Mouse (Mus musculus) hindbrain, embryonic 15.5 days (tissue): ENCODE measurements around the gene Nrgn. TPM values are rescaled to one million over a fixed set of nuclear protein-coding genes. Genes with fewer than 3 reads are reported as not detected.

ENCODE experiments used
- ATAC-seq: fragments of 200-750 bp; cut with Nextera tagmentation; 2 replicates; pipeline ENCODE4 v1.8.0; 2017; ENCODE audit warnings: low read depth, moderate number of reproducible peaks, moderate TSS enrichment; ENCODE audit not compliant: low FRiP score
- H3K27ac ChIP-seq: fragments of 300-500 bp; sonication (generic); replicated peaks from 2 replicates; pipeline ENCODE4 v1.5.1; 2015; ENCODE audit warnings: mild to moderate bottlenecking, inconsistent platforms
- H3K27me3 ChIP-seq: fragments of 300-500 bp; sonication (generic); 2 replicates; pipeline ENCODE4 v1.6.1; 2015; ENCODE audit warnings: control low read depth, inconsistent platforms
- H3K36me3 ChIP-seq: fragments of 300-500 bp; sonication (generic); 2 replicates; pipeline ENCODE4 v1.6.1; 2015; ENCODE audit warnings: control low read depth, inconsistent platforms
- H3K4me1 ChIP-seq: fragments of 300-500 bp; sonication (generic); replicated peaks from 2 replicates; pipeline ENCODE4 v1.6.1; 2015; ENCODE audit warnings: control low read depth, inconsistent platforms
- H3K4me2 ChIP-seq: fragments of 300-500 bp; sonication (generic); 2 replicates; pipeline ENCODE4 v1.6.1; 2015; ENCODE audit warnings: moderate library complexity, mild to moderate bottlenecking, inconsistent platforms
- H3K4me3 ChIP-seq: fragments of 300-500 bp; sonication (generic); 2 replicates; pipeline ENCODE4 v1.5.1; 2015; ENCODE audit warnings: mild to moderate bottlenecking, inconsistent platforms
- H3K9ac ChIP-seq: fragments of 300-500 bp; sonication (generic); 2 replicates; pipeline ENCODE4 v1.6.1; 2015; ENCODE audit warnings: inconsistent platforms
- H3K9me3 ChIP-seq: fragments of 300-500 bp; sonication (generic); 2 replicates; pipeline ENCODE4 v1.6.1; 2016; ENCODE audit warnings: control low read depth, inconsistent platforms
- WGBS: fragments of 180-500 bp; shearing (Covaris S2); methylation state at CpG from one replicate; pipeline ENCODE4 v1.1.7; 2015; 5-methylcytosine and 5-hydroxymethylcytosine counted together
- polyA plus RNA-seq: library from polyadenylated mRNA; unstranded; fragments of >200 nt; fragmentation: Nextera tagmentation; extraction: Ambion mirVana; gene quantifications from 2 replicates; pipeline ENCODE4 v1.2.1, GENCODE M21; 2015

Gene Nrgn
- 4.1 and 5.0 TPM in 2 replicates for polyA plus RNA-seq

GRCm38 (mm10) chr9:37552536-37553293 is at the start of gene Nrgn:
Gene Nrgn, minus strand, starts transcription at chr9:37552904.
- peak within 1 kb of the TSS; percentile 39; the same call in 1 of the 2 replicates for H3K9ac ChIP-seq
- 4% methylated on average over 31 of the region's 31 CpGs for WGBS
- peak within 1 kb of the TSS; percentile 97 for H3K4me2 ChIP-seq
- H3K36me3 ChIP-seq: no peaks in the 10 kb centered on the region
- no peaks in the 10 kb centered on the region for H3K9me3 ChIP-seq
- peaks cover 69% of the 10 kb centered on the region for H3K27me3 ChIP-seq
- peak; percentile 91 for ATAC-seq
- no peak within 1 kb of the TSS for H3K27ac ChIP-seq
- H3K4me1 ChIP-seq: peaks cover 15% of the 10 kb centered on the region
- peak within 1 kb of the TSS; percentile 46 for H3K4me3 ChIP-seq

GRCm38 (mm10) chr9:37600538-37601205 is 48.0 kb upstream of the Nrgn start:
- ATAC-seq: no peak

GRCm38 (mm10) chr9:37598637-37599036 is 45.9 kb upstream of the Nrgn start:
- WGBS: 91% methylated on average over 2 of the region's 2 CpGs
- Histone ChIP-seq H3K9ac (no peak overlapping the region), H3K27me3 (no peaks in the 10 kb centered on the region), H3K27ac (no peak overlapping the region), H3K36me3 (no peaks in the 10 kb centered on the region), H3K4me2 (no peak overlapping the region), H3K4me3 (no peak overlapping the region), H3K9me3 (no peaks in the 10 kb centered on the region), H3K4me1 (no peaks in the 10 kb centered on the region)
- no peak for ATAC-seq

More at GRCm38 (mm10) chr9:37600538-37601205, 48.0 kb upstream of the Nrgn start:
- Histone ChIP-seq H3K27me3 (no peaks in the 10 kb centered on the region), H3K27ac (no peak overlapping the region), H3K4me3 (no peak overlapping the region), H3K9ac (no peak overlapping the region), H3K9me3 (no peaks in the 10 kb centered on the region), H3K4me2 (no peak overlapping the region), H3K36me3 (no peaks in the 10 kb centered on the region), H3K4me1 (no peaks in the 10 kb centered on the region)
- 100% methylated on average over 2 of the region's 2 CpGs for WGBS

- 79% methylated on average over 1 of the region's 1 CpGs for WGBS
- Histone ChIP-seq H3K4me2 (no peak overlapping the region), H3K27ac (no peak overlapping the region), H3K4me3 (no peak overlapping the region), H3K9ac (no peak overlapping the region), H3K9me3 (no peaks in the 10 kb centered on the region), H3K36me3 (no peaks in the 10 kb centered on the region), H3K27me3 (no peaks in the 10 kb centered on the region), H3K4me1 (no peaks in the 10 kb centered on the region)
- ATAC-seq: no peak
Measured at GRCm38 (mm10) chr9:37595570-37595969, 42.9 kb upstream of the Nrgn start.

GRCm38 (mm10) chr9:37593690-37594089 is 41.0 kb upstream of the Nrgn start:
- no peaks in the 10 kb centered on the region for H3K36me3 ChIP-seq
- H3K9ac ChIP-seq: no peak overlapping the region
- no peak overlapping the region for H3K27ac ChIP-seq
- WGBS: 87% methylated on average over 3 of the region's 3 CpGs
- H3K27me3 ChIP-seq: no peaks in the 10 kb centered on the region
- no peak for ATAC-seq
- H3K4me3 ChIP-seq: no peak overlapping the region
- H3K9me3 ChIP-seq: no peaks in the 10 kb centered on the region
- no peaks in the 10 kb centered on the region for H3K4me1 ChIP-seq
- H3K4me2 ChIP-seq: no peak overlapping the region

- Histone ChIP-seq H3K4me1 (no peaks in the 10 kb centered on the region), H3K4me2 (no peak overlapping the region), H3K36me3 (no peaks in the 10 kb centered on the region), H3K9ac (no peak overlapping the region), H3K9me3 (no peaks in the 10 kb centered on the region), H3K27ac (no peak overlapping the region), H3K4me3 (no peak overlapping the region), H3K27me3 (no peaks in the 10 kb centered on the region)
- no peak for ATAC-seq
- 64% methylated on average over 6 of the region's 6 CpGs for WGBS
Measured at GRCm38 (mm10) chr9:37592633-37593032, 39.9 kb upstream of the Nrgn start.

GRCm38 (mm10) chr9:37592025-37592424 is 39.3 kb upstream of the Nrgn start:
- WGBS: 81% methylated on average over 2 of the region's 2 CpGs
- Histone ChIP-seq H3K27me3 (no peaks in the 10 kb centered on the region), H3K9me3 (no peaks in the 10 kb centered on the region), H3K4me3 (no peak overlapping the region), H3K36me3 (no peaks in the 10 kb centered on the region), H3K9ac (no peak overlapping the region), H3K4me2 (no peak overlapping the region), H3K27ac (no peak overlapping the region), H3K4me1 (no peaks in the 10 kb centered on the region)
- ATAC-seq: no peak

GRCm38 (mm10) chr9:37590381-37590780 is 37.7 kb upstream of the Nrgn start:
- H3K9ac ChIP-seq: no peak overlapping the region
- no peak overlapping the region for H3K27ac ChIP-seq
- no peaks in the 10 kb centered on the region for H3K36me3 ChIP-seq
- H3K4me1 ChIP-seq: no peaks in the 10 kb centered on the region
- WGBS: 90% methylated on average over 4 of the region's 4 CpGs
- H3K9me3 ChIP-seq: no peaks in the 10 kb centered on the region
- H3K4me2 ChIP-seq: no peak overlapping the region
- no peak overlapping the region for H3K4me3 ChIP-seq
- no peaks in the 10 kb centered on the region for H3K27me3 ChIP-seq
- no peak for ATAC-seq

GRCm38 (mm10) chr9:37586718-37587117 is 34.0 kb upstream of the Nrgn start:
- H3K9me3 ChIP-seq: no peaks in the 10 kb centered on the region
- H3K4me2 ChIP-seq: no peak overlapping the region
- 66% methylated on average over 4 of the region's 4 CpGs for WGBS
- no peaks in the 10 kb centered on the region for H3K4me1 ChIP-seq
- ATAC-seq: peak; percentile 75; the same call in 1 of the 2 replicates
- H3K27ac ChIP-seq: no peak overlapping the region
- no peak overlapping the region for H3K4me3 ChIP-seq
- H3K9ac ChIP-seq: no peak overlapping the region
- no peaks in the 10 kb centered on the region for H3K36me3 ChIP-seq
- H3K27me3 ChIP-seq: no peaks in the 10 kb centered on the region

GRCm38 (mm10) chr9:37583594-37583993 is 30.9 kb upstream of the Nrgn start:
- no peaks in the 10 kb centered on the region for H3K4me1 ChIP-seq
- no peaks in the 10 kb centered on the region for H3K27me3 ChIP-seq
- no peak overlapping the region for H3K4me3 ChIP-seq
- no peak overlapping the region for H3K27ac ChIP-seq
- no peak overlapping the region for H3K9ac ChIP-seq
- no peaks in the 10 kb centered on the region for H3K36me3 ChIP-seq
- 85% methylated on average over 5 of the region's 5 CpGs for WGBS
- H3K9me3 ChIP-seq: no peaks in the 10 kb centered on the region
- no peak overlapping the region for H3K4me2 ChIP-seq
- no peak for ATAC-seq

- H3K4me2 ChIP-seq: peak overlapping the region; percentile 49
- WGBS: 29% methylated on average over 14 of the region's 14 CpGs
- ATAC-seq: peak; percentile 87
- no peaks in the 10 kb centered on the region for H3K36me3 ChIP-seq
- H3K4me1 ChIP-seq: peaks cover 13% of the 10 kb centered on the region
- peak overlapping the region; percentile 18 for H3K4me3 ChIP-seq
- H3K27ac ChIP-seq: peak overlapping the region; percentile 66
- H3K9me3 ChIP-seq: no peaks in the 10 kb centered on the region
- H3K27me3 ChIP-seq: no peaks in the 10 kb centered on the region
- peak overlapping the region; percentile 31; the same call in 1 of the 2 replicates for H3K9ac ChIP-seq
Measured at GRCm38 (mm10) chr9:37576436-37576930, 23.8 kb upstream of the Nrgn start.

- no peak for ATAC-seq
- no peak overlapping the region for H3K9ac ChIP-seq
- no peak overlapping the region for H3K27ac ChIP-seq
- H3K27me3 ChIP-seq: no peaks in the 10 kb centered on the region
- H3K36me3 ChIP-seq: no peaks in the 10 kb centered on the region
- H3K4me2 ChIP-seq: no peak overlapping the region
- H3K9me3 ChIP-seq: no peaks in the 10 kb centered on the region
- WGBS: 63% methylated on average over 3 of the region's 3 CpGs
- H3K4me3 ChIP-seq: no peak overlapping the region
- H3K4me1 ChIP-seq: peaks cover 20% of the 10 kb centered on the region
Measured at GRCm38 (mm10) chr9:37572204-37572876, 19.6 kb upstream of the Nrgn start.
